Mouse (Mus musculus): ENCODE data around the gene Sik3.

Sik3 gene

GRCm38 (mm10) chr9:46016417-46016816, 3.8 kb downstream of the Sik3 start:
- DNase-seq = peak; percentile 45 to 61

GRCm38 (mm10) chr9:46018316-46018715, 5.7 kb downstream of the Sik3 start:
- DNase-seq = no peak

- no peak for DNase-seq
These were observed 7.4 kb downstream of the Sik3 start for GRCm38 (mm10) chr9:46019975-46020374.

- no peak for DNase-seq
These were observed 11.0 kb downstream of the Sik3 start for GRCm38 (mm10) chr9:46023591-46023990.

DNA sequence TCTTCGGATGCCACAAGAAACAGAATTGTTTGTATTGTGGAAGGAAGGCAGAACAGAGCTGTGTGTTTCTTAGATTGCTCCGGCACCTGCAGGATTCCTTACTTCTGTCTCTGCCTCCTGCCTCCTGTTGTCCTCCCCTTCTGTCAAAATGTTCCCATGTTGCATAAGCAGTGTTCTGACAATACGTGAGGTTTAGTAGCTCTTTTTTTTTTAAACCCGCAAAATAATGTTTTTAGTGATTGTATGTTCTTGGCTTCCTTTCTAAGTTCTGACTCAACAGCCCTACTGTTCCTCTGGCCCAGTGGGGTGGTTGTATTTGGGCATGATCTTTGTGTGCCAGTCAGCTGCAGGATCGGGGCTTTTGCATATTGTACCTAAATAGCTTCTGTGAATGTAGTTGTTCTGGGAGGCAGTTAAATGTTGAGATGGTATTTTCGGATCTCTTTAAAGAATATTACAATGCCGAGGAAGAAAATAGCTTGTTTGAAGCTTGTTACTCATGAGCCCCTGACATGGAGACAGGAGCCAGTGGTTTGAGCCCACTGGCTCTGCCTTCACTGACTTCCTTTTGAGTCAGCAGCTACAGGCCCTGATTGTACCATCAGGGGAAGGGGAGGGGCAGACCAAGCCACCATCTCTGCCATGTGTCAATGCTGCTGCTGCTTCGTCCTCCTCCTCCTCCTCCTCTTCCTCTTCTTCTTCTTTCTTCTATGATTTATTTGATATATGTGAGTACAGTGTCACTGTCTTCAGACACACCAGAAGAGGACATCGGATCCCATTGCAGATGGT, 13.6 kb downstream of the Sik3 start:
- DNase-seq = no peak

DNA sequence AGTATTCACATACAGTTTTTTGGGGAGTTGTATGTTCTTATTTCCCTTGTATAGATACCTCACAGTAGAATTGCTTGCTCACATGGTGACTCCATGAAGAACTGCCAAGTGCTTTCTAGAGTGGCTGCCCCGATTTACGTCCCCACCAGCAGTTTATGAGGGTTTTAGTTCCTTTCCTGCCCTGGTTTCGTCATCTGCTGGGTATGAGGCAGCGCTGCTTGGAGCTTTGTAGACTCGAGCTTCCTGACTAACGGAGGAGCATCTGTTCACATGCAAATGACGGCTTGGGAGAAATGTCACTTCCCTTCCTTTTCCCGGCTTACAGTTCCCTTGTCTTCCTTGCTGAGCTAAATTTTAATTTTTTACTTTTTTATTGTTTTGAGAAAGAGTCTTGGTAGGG, 15.4 kb downstream of the Sik3 start:
- DNase-seq = peak in 1 of 2 experiments; percentile 23

GRCm38 (mm10) chr9:46029534-46029933, 16.9 kb downstream of the Sik3 start:
- no peak for DNase-seq

- no peak for DNase-seq
These were observed 17.6 kb downstream of the Sik3 start for GRCm38 (mm10) chr9:46030184-46030583.

DNA sequence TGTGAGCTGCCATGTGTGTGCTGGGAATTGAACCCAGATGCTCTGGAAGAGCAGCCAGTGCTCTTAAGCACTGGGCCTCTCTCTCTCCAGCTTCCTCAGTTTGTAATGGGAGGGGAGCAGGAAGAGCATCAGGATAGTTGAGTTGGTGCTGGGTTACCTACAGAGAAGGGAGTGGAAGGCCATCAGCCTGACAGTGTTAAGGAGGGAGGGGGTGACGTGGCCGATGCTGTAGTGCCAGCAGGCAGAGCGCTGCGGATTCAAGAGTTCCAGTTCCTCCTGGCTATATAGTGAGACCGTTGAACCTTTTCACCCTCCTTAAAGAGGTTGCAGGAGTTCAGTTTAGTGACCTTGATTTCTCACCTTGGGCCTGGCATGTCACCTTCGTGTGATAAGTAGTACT, 18.3 kb downstream of the Sik3 start:
- DNase-seq = no peak

GRCm38 (mm10) chr9:46032190-46032589, 19.6 kb downstream of the Sik3 start:
- peak in 1 of 2 experiments; percentile 37 for DNase-seq

GRCm38 (mm10) chr9:46033058-46033457, 20.4 kb downstream of the Sik3 start:
- DNase-seq = peak; percentile 22 to 70

DNA sequence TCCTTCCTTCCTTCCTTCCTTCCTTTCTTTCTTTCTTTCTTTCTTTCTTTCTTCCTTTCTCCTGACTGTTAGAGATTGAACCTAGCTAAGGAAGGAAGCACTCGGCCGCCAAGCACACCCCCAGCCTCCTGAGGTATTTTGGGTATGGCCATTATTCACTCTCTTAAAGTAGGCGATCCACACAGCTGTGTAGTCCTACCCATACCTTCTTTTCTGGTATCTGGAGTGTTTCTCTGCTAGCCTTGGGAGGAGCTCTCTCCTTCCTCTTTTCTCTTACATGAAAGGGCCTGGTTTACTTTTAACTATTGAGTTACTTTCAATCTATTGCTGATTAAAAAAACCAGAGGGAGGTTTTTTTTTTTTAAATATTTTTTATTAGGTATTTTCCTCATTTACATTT, 21.2 kb downstream of the Sik3 start:
- no peak for DNase-seq

DNA sequence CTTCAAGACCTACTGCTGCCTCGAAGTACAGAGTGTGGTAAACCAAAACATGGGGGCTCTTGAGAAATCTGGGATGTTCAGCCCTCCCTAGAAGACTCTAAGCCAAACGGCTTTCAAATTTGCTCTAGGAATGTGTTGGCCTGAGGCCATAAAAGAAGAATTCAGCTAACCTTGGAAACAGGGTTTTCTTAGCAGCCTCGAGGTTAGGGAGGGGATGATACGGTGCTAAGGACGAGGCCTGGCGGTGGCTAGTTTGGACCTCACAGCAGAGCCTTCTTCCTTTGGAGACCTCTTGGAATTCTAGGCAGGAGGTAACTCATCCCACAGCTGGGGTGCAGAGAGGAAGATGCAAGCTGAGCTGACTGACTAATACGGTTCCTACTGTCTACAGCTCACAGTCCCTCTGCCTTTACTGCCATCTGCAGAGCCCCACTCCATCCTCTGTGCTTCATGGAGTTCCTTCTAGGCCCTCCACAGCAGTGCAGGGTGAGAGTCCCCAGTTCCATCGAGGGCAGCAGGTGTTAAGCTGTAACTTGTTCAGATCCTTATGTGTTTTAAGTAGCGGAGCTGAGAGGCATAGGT, 22.8 kb downstream of the Sik3 start:
- no peak for DNase-seq

GRCm38 (mm10) chr9:46036881-46037280, 24.3 kb downstream of the Sik3 start:
- DNase-seq = no peak

DNA sequence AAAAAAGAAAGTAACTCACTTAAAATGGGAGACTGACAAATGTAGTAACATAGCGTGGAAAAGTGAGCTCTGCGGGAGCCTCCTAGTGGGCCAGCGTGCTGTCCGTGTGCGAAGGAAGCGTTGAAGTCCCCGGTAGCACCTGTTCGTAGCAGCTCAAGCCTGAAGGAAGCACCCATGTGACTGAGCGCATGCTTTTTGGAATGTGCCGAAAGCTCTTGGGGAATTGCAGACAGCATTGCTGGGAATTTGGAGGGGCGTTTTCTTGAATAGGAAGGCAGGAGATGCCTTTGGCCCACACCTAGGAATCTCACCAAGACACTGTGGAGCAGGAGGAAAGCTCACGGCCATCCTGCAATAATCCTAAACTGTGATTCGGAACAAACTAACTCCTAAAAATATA, 26.2 kb downstream of the Sik3 start:
- no peak for DNase-seq

DNA sequence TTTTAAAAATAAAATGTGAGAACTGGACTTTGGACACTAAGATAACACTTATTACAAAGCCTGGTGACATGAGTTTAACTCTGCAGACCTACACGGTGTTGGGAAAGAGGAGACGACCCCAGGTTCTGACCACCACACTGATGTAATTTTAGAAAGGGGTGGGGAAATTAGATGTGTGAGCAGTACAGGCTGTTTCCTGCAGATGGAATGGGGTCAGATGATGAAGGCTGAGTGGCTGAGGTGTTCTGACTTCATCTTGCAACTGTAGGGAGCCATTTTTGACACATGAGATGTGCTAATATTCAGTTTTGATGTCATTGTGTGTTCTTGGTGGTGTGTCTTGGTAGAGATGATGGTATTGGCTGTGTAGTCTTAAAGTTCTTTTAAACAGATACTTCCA, 28.6 kb downstream of the Sik3 start:
- DNase-seq = no peak

DNA sequence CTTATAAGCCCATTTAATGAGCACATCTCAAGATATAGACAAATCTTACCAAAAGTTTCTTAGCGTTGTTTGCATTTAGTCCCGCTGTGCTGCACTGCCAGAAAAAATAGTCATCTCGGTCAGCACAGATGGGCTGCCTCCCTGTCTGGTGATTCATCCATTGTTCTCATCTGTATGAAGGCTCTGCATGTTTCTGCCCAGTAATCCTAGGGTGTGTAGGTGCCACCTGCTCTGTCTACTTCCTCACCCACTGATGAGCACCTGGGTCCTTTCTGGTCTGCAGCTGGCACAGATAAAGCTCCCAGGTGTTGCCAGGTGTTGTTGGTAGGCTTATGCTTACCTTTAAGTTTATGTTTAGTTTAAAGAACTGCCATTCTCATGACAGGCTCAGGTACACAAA, 29.8 kb downstream of the Sik3 start:
- DNase-seq = no peak

GRCm38 (mm10) chr9:46043626-46044025, 31.0 kb downstream of the Sik3 start:
- DNase-seq = no peak

DNA sequence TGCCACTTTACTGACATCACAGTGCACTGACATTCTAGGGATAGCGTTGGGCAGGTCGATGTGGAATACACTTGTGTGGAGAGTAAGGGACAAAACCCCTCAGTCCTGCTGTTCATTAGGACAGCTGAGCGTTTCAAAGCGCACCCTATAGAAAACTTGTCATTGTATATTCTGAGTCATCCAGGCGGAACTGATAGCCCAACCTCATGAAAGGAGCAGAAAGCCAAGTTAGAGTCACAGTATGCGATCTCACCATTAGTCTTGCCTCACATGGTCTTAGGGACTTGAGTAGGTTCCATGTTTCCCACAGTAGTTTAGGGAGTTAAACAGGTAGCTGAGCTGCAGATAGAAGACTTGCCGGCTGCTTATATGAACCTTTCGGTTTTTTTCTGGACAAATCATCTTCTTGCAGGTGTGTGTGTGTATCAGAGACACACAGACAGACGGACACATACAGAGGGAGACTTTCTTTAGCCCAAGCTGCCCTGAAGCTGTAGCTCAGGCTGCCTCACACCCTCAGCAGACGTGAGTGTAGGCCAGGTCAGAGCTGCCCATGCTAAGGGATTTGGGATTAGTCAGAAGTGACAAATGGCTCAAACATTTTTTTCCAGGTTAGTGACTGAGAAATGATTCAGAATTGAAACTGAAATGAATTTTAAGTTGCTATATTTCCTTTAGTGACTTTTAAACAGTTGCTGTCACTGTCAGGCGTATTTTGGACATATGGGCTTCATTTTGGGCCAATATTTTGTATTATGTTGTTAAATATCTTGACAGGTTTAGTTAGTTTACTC, 34.3 kb downstream of the Sik3 start:
- no peak for DNase-seq

- no peak for DNase-seq
These were observed 36.9 kb downstream of the Sik3 start for GRCm38 (mm10) chr9:46049525-46049924.

DNA sequence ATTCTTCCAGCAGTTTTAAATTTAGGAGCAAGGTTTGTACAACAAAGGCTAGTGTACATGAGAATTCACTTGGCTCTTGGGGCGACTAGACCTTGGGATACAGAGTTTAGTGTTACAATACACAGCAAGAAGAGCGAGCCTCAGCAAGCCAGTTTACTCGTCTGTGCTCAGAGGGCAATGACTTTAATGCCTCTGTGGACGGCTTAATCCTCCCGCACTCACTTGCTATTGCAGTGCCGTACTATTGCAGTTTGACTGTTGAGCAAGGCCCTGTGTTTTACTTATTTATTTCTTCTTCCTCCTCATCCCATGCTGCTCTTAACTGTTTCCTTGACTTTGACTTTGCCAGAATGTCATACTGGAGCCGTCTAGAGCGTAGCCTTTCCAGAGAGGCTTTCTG, 37.6 kb downstream of the Sik3 start:
- no peak for DNase-seq

DNA sequence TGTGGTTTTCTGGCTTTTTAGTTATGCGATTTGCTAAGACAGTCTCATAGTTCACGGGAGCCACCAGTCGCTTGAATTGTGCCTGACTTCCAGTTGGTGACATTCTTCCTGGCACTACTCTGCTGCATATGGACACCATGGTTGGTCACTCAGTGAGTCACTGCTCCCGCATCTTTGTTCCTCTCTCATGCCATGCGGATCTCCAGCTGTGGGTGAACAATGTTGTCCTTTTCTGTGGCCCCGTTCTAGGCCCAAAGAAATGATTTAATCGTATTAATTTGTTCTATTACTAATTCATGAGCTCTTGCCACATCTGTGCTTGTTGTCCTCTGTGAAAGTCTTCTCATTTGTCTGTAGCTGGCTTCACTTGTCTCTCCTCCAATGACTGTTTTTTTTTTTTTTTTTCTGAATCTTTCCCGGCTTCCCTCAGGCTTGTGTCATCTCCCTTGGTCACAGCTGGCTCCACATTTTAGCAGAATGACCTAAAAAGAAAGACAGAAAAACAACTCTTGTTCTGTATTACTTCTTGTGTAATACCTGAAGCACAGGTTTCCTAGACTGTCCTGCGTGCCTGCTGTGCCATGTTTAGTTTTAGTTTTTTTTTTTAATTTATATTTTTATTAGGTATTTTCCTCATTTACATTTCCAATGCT, 40.5 kb downstream of the Sik3 start:
- DNase-seq = no peak

GRCm38 (mm10) chr9:46058065-46058464, 45.4 kb downstream of the Sik3 start:
- no peak for DNase-seq
